Mouse (Mus musculus): ENCODE results near the gene S1pr3. TPM values are rescaled to one million over a fixed set of nuclear protein-coding genes. Genes with fewer than 3 reads are reported as not detected.

Gene S1pr3
- polyA plus RNA-seq, 1 experiment from 2014 or later, result 71.8 TPM

Other genes with a start within 250 kb of the S1pr3 start
- 2.1 and 2.2 TPM in 2 replicates for gene Nxnl2, start 237.6 kb upstream of the S1pr3 start, polyA plus RNA-seq (2014; fragmentation: Nextera tagmentation; extraction: Ambion mirVana)
- 0.20 and 0.43 TPM in 2 replicates for gene Shc3, start 160.8 kb downstream of the S1pr3 start, polyA plus RNA-seq (2014; fragmentation: Nextera tagmentation; extraction: Ambion mirVana)
- 391 and 395 TPM in 2 replicates for gene Cks2, start 236.6 kb downstream of the S1pr3 start, polyA plus RNA-seq (2014; fragmentation: Nextera tagmentation; extraction: Ambion mirVana)
- gene Secisbp2, start 243.1 kb downstream of the S1pr3 start, polyA plus RNA-seq (2014; fragmentation: Nextera tagmentation; extraction: Ambion mirVana), result 30.2 and 30.6 TPM in 2 replicates

Data from intestine, embryonic 14.5 days (tissue).